Mouse (Mus musculus) lung, embryonic 14.5 days (tissue): Measurements from ENCODE around the gene Slc2a6. TPM values are rescaled to one million over a fixed set of nuclear protein-coding genes. Genes with fewer than 3 reads are reported as not detected.

Experiments
- ATAC-seq: fragments of 200-750 bp; cut with Nextera tagmentation; 2 replicates; pipeline ENCODE4 v1.8.0; 2017; ENCODE audit warnings: mild to moderate bottlenecking, moderate TSS enrichment, moderate library complexity; ENCODE audit not compliant: insufficient read depth
- DNase-seq: peaks from one replicate; pipeline ENCODE4 v3.0.0-alpha.2; 2015
- H3K27ac ChIP-seq: fragments of 300-500 bp; sonication (generic); 2 replicates; pipeline ENCODE4 v1.5.1; 2014; ENCODE audit warnings: low read depth, mild to moderate bottlenecking, moderate library complexity
- H3K27me3 ChIP-seq: fragments of 300-500 bp; sonication (generic); 2 replicates; pipeline ENCODE4 v1.6.1; 2014; ENCODE audit warnings: low read length, control low read depth; ENCODE audit not compliant: insufficient read depth
- H3K36me3 ChIP-seq: fragments of 300-500 bp; sonication (generic); 2 replicates; pipeline ENCODE4 v1.6.1; 2014; ENCODE audit warnings: control low read depth; ENCODE audit not compliant: insufficient read depth
- H3K4me1 ChIP-seq: fragments of 300-500 bp; sonication (generic); 2 replicates; pipeline ENCODE4 v1.6.1; 2014; ENCODE audit warnings: antibody characterized with exemption, control low read depth; ENCODE audit not compliant: insufficient read depth
- H3K4me2 ChIP-seq: fragments of 300-500 bp; sonication (generic); 2 replicates; pipeline ENCODE4 v1.6.1; 2014; ENCODE audit warnings: mild to moderate bottlenecking
- H3K4me3 ChIP-seq: fragments of 300-500 bp; sonication (generic); 2 replicates; pipeline ENCODE4 v1.5.1; 2014; ENCODE audit warnings: low read depth, low read length
- H3K9ac ChIP-seq: fragments of 300-500 bp; sonication (generic); 2 replicates; pipeline ENCODE4 v1.6.1; 2014
- H3K9me3 ChIP-seq: fragments of 300-500 bp; sonication (generic); 2 replicates; pipeline ENCODE4 v1.6.1; 2016; ENCODE audit warnings: low read depth, low read length, control low read depth
- CTCF ChIP-seq: IDR thresholded peaks from 2 replicates; pipeline ENCODE4 v1.5.1; 2016; ENCODE audit warnings: antibody characterized with exemption, low read depth
- WGBS: fragments of 180-500 bp; shearing (Covaris S2); extraction: QIAGEN DNeasy Blood & Tissue Kit; methylation state at CpG from one replicate; pipeline ENCODE4 v1.1.7; 2014; 5-methylcytosine and 5-hydroxymethylcytosine counted together
- polyA plus RNA-seq: library from polyadenylated mRNA; unstranded; fragments of >200 nt; fragmentation: Nextera tagmentation; extraction: Ambion mirVana; gene quantifications from 2 replicates; pipeline ENCODE4 v1.2.1, GENCODE M21; 2014

The Slc2a6 gene
- polyA plus RNA-seq, 1 experiment from 2014 or later: 0.28 TPM

GRCm38 (mm10) chr2:27006255-27006654 lies 21.5 kb downstream of the Slc2a6 start:
- TF ChIP-seq CTCF: no peak
- Histone ChIP-seq H3K36me3 (no peaks in the 10 kb centered on the region), H3K4me3 (no peak overlapping the region), H3K9ac (no peak overlapping the region), H3K4me2 (no peak overlapping the region), H3K27ac (no peak overlapping the region), H3K4me1 (no peaks in the 10 kb centered on the region; the same call in 1 of the 2 replicates), H3K9me3 (no peaks in the 10 kb centered on the region), H3K27me3 (no peaks in the 10 kb centered on the region)
- WGBS: 54% methylated on average over 4 of the region's 4 CpGs
- no peak for ATAC-seq
- DNase-seq: no peak

- no peak for ATAC-seq
- Histone ChIP-seq H3K4me1 (no peaks in the 10 kb centered on the region), H3K27me3 (no peaks in the 10 kb centered on the region), H3K27ac (no peak overlapping the region), H3K36me3 (no peaks in the 10 kb centered on the region), H3K4me3 (no peak overlapping the region), H3K9me3 (no peaks in the 10 kb centered on the region), H3K9ac (no peak overlapping the region), H3K4me2 (no peak overlapping the region)
- no peak for DNase-seq
- WGBS: 87% methylated on average over 6 of the region's 7 CpGs
- TF ChIP-seq CTCF: no peak
Measured at GRCm38 (mm10) chr2:26997993-26998392, 29.8 kb downstream of the Slc2a6 start.

- peak; percentile 16 for DNase-seq
- Histone ChIP-seq H3K27ac (no peak overlapping the region), H3K27me3 (no peaks in the 10 kb centered on the region), H3K36me3 (no peaks in the 10 kb centered on the region), H3K9me3 (no peaks in the 10 kb centered on the region), H3K4me2 (no peak overlapping the region), H3K4me1 (no peaks in the 10 kb centered on the region), H3K4me3 (no peak overlapping the region), H3K9ac (no peak overlapping the region)
- no peak for TF ChIP-seq CTCF
- 73% methylated on average over 1 of the region's 1 CpGs for WGBS
- no peak for ATAC-seq
Measured at GRCm38 (mm10) chr2:26997498-26997897, 30.3 kb downstream of the Slc2a6 start.

- H3K4me1 ChIP-seq: no peaks in the 10 kb centered on the region
- H3K9ac ChIP-seq: no peak overlapping the region
- no peak for ATAC-seq
- no peaks in the 10 kb centered on the region for H3K9me3 ChIP-seq
- DNase-seq: no peak
- H3K27me3 ChIP-seq: no peaks in the 10 kb centered on the region
- TF ChIP-seq CTCF: no peak
- H3K27ac ChIP-seq: no peak overlapping the region
- H3K4me2 ChIP-seq: no peak overlapping the region
- WGBS: 73% methylated on average over 3 of the region's 3 CpGs
- no peak overlapping the region for H3K4me3 ChIP-seq
- no peaks in the 10 kb centered on the region for H3K36me3 ChIP-seq
Measured at GRCm38 (mm10) chr2:26993936-26994335, 33.9 kb downstream of the Slc2a6 start.

GRCm38 (mm10) chr2:26984640-26985039 lies 43.2 kb downstream of the Slc2a6 start:
- WGBS: 77% methylated on average over 5 of the region's 5 CpGs
- H3K4me2 ChIP-seq: no peak overlapping the region

GRCm38 (mm10) chr2:26984179-26984578 lies 43.6 kb downstream of the Slc2a6 start:
- Histone ChIP-seq H3K27me3 (no peaks in the 10 kb centered on the region), H3K9ac (no peak overlapping the region), H3K4me3 (no peak overlapping the region), H3K27ac (no peak overlapping the region), H3K4me1 (no peaks in the 10 kb centered on the region), H3K36me3 (no peaks in the 10 kb centered on the region), H3K4me2 (no peak overlapping the region), H3K9me3 (no peaks in the 10 kb centered on the region)
- TF ChIP-seq CTCF: no peak
- ATAC-seq (no peak), DNase-seq (no peak)
- 55% methylated on average over 2 of the region's 2 CpGs for WGBS

More at GRCm38 (mm10) chr2:26984640-26985039, 43.2 kb downstream of the Slc2a6 start:
- no peak for TF ChIP-seq CTCF
- Histone ChIP-seq H3K36me3 (no peaks in the 10 kb centered on the region), H3K9me3 (no peaks in the 10 kb centered on the region), H3K27ac (no peak overlapping the region), H3K4me3 (no peak overlapping the region), H3K27me3 (no peaks in the 10 kb centered on the region), H3K4me1 (no peaks in the 10 kb centered on the region), H3K9ac (no peak overlapping the region)
- DNase-seq (no peak), ATAC-seq (no peak)

GRCm38 (mm10) chr2:26980361-26980760 lies 47.4 kb downstream of the Slc2a6 start:
- 45% methylated on average over 1 of the region's 1 CpGs for WGBS
- Histone ChIP-seq H3K27me3 (no peaks in the 10 kb centered on the region), H3K27ac (no peak overlapping the region), H3K36me3 (no peaks in the 10 kb centered on the region), H3K9me3 (no peaks in the 10 kb centered on the region), H3K4me1 (no peaks in the 10 kb centered on the region), H3K4me2 (no peak overlapping the region), H3K9ac (no peak overlapping the region), H3K4me3 (no peak overlapping the region)
- ATAC-seq (no peak), DNase-seq (no peak)
- TF ChIP-seq CTCF: no peak

GRCm38 (mm10) chr2:26973960-26974359 lies 53.8 kb downstream of the Slc2a6 start:
- H3K4me1 ChIP-seq: no peaks in the 10 kb centered on the region
- H3K4me3 ChIP-seq: no peak overlapping the region
- H3K27ac ChIP-seq: no peak overlapping the region
- H3K4me2 ChIP-seq: no peak overlapping the region
- H3K27me3 ChIP-seq: no peaks in the 10 kb centered on the region
- H3K9ac ChIP-seq: no peak overlapping the region
- no peaks in the 10 kb centered on the region for H3K9me3 ChIP-seq
- no peak for ATAC-seq
- 31% methylated on average over 4 of the region's 4 CpGs for WGBS
- H3K36me3 ChIP-seq: no peaks in the 10 kb centered on the region
- no peak for TF ChIP-seq CTCF
- no peak for DNase-seq
